Mouse (Mus musculus) monocyte, adult 2 months (primary cell): ENCODE measurements around the gene A630023A22Rik.

Experiments
- DNase-seq, 2 experiments: peaks; one replicate each; pipeline ENCODE4 v3.0.0; 2022; ENCODE audit warnings: low spot score in 2 of 2, low read depth in 1 of 2

Gene A630023A22Rik

DNA sequence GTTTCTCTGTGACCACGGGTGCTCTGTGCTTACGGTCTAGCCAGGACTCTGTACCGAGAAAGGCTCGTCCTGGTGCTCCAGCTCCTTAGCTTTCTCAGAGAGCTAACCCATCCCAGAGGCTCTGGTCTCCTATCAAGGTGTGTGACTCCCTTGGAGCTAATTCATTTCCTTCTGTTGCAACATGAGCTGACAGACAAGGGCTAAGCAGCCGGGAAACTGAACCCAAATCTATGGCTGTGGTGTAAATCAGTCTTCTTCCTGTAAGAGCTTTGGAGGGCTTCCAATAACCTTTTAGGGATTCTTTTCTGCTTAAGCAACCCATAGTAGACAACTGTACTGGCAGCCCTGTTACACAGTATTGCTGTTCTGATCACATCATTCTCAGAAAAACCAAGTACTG lies at the start of gene A630023A22Rik:
A630023A22Rik (minus strand) TSS at position 154 of the 400 bp plus-strand sequence.
- DNase-seq: no peak

DNA sequence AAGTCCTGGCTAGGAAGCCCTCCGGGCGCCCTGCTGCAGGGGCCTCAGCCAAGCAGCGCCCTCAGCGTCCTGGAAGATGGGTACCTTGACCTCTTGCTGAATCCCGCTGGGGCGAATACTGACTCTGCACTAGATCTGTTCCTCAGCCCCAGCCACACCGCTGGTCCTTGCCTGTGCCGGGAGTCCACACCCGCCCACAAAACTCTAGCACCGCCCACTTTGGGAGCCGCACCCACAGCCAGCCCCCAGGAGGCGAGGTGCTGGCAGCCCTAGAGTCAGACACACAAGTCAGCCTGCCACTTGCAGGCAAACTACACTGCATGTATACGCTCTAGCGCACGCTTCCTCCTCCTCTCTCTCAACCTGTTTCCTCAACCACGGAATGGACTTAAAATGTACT lies 49.8 kb upstream of the A630023A22Rik start, which contains the start of gene Npy4r:
Npy4r (minus strand) TSS at position 148 of the 400 bp plus-strand sequence.
- no peak for DNase-seq

DNA sequence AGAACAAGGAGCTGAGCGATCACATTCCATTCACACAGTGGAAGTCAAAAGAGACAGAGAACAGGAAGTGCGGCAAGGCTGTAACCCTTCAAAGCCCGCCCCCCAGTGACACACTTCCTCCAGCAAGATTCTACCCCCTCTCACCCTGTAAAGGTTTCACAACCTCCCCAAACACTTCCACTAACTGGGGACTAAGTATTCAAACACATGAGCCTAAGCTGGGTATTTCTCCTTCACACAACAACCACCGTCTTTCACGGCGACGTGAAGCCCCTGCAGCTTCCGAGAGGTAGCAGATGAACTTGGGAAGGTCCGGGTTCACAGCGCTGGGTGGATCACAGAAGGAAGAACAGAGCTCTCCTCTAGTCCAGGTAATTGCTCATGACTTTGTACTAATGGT lies 40.4 kb upstream of the A630023A22Rik start:
- DNase-seq: no peak

DNA sequence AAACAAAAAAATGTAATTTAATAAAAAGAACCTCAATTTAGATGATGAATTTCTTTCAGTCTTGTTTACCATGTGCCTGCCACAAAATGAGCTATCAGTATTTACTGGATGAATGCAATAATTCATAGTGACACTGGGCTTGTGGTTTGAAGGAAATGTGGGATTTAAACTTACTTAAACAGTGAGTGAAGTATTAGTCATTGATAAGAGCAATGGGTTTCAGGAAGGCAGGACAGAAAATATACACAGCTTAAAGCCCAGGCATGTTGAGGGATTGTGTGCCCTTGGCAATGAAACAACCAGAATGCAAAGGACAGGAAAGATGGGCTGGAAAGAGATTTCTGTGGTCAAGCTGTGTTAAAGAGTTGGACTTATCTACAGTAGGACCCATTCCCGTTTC lies 39.8 kb upstream of the A630023A22Rik start:
- no peak for DNase-seq

DNA sequence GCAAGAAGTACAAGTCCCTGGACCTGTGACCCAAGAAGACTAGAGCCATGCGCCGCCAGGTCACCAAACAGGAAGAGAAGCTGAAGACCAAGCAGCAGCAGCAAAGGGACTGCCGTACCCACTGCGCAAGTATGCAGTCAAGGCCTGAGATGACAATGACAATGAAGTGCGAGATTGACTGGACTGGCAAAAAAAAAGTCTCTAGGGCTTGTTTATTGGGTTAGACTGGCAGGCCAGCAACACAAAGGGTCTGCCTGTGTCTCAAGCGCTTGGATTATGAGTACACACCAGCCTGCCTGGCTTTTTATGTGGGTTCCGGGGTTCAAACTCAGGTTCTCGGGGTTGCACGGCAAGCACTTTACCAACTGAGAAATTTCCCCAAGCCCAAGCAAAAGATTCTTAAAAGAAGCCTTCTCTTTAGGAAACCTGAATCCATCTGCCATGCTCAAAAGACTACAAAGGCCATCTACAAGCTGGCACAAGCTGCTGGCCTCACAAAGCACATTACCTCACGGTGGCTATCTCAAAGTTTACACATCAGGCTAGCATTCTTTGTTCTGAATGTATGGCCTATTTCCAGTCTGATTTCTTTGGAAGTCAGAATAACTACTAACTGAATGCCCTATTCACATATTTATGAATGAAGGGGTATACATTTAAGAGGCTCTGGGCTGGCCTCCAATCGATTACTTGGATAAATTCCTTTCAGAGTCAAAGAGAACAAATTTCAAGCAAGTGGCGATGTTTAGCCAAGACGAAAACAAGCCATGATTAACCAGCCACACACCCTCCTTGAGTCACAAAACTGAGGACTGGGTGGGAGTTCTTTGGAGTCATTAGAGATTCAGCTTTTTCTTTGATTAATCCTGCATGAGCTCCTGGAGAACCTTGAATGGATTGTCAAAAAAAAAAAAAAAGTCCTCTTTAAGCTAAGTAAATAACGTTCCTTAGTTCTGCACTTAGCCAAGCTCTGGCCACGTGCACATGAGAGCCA lies 37.4 kb upstream of the A630023A22Rik start:
- DNase-seq: no peak

DNA sequence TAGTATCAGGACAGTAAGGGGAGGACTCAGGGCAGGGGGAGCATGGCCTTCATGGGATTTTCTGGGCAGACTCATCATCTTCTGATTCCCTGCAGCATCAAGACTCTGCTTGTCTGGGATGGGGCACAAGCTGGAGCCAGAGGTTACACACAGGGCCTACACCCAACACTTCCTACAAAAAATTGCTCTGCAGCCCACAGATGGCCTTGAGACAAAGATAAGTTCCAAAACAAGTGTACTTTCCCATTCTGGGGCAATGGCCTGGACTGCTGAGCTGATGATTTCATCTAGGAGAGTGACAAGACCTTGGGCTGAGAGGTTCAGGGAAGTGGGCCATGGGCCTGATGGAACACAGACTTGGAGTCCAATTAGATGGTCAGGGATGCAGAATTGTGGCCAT lies 32.8 kb upstream of the A630023A22Rik start:
- DNase-seq: no peak

DNA sequence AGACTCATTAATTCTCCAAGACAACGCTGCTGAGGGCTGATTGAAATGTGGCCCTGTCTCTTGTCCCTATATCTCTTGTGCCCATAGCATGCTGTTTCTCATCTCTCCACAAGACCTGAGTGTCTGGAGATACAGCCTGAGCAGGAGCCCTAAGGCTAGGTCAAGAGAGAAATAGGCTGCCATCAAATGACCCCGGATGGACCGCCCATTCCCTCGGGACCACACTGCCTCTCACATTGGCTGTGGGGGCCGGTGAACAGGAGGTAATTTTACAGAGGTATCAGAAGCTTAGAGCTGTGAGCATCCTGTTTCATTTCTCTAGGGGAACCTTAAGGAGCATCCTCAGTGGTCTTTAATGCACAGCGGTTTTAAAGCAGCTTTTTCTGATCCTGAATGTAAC lies 28.7 kb upstream of the A630023A22Rik start:
- no peak for DNase-seq

DNA sequence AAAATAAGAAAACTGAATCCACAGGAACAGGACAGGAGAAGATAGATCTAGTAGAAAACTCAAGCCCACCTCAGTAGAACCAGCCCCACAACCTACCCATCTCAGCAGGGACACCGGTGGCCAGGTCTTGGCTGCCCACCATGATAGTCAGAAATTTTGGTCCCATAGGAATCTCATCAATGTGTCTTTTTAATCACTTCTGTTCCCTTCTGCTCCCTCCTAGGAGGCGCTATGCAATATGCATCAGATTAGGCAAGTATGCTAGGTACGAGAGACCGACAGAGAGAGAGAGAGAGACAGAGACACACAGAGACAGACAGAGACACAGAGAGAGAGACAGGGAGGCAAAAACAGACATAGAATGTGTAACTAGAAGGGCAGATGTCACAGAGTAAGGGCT lies 19.1 kb upstream of the A630023A22Rik start:
- DNase-seq: no peak

DNA sequence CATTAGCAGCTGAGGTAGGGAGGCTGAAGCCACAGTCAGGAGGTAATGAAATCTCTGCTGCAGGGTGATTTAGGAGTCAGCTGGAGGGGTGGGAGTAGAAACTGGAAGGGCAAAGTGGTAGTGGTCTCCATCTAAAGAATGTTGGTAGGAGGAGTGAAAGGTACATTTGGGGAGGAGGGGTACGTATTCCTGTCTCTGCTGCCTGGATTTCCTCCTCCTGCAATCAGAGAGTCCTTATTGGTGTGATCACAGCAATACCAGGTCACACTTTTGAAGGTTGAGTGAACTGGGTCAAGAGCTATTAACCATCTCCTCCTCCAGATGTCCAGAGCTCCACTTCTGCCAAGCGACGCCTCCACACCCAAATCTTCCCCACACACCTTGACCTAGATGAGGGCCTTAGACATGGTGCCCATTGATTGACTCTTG lies 18.4 kb upstream of the A630023A22Rik start:
- no peak for DNase-seq

DNA sequence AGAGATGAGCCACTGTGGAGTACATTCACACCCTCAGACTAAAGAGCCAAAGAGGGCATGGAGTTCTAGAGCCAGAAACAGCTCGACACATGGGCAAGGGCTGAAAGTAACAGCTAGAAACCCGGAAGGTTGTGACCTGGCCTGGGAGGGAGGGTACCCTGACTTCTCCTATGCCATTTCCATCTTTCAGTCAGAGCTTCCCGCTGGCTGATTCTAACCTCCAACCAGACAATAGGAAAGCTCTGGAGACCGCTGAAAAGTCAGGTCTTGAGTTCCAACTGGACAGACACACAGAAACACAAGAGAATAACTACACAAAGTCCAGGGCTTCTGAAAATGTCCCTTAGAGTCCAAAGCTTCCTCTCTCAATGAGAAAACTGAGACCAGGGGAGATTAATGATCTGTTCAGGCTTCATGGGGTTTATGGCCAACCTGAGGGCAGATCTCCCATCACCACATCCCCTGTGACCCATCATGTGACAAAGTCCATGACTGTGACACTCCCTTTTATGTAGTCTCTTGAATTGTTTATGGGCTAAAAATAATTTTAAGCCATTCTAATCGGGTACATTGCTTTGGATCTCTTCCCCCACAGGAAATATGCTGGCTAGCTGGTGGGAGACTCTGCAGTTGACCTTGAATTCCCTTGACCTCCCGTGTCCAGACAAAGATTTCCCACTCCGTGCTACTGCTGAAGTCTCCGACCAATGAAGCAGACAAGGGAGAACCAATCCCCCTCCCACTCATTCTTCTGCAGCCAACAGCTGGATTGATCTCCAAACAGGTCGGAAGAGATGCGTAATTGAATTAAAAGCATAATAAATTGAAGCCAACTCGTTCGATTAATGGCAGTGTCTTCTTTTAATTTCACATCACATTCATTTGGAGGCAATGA lies 17.7 kb upstream of the A630023A22Rik start:
- DNase-seq: no peak

DNA sequence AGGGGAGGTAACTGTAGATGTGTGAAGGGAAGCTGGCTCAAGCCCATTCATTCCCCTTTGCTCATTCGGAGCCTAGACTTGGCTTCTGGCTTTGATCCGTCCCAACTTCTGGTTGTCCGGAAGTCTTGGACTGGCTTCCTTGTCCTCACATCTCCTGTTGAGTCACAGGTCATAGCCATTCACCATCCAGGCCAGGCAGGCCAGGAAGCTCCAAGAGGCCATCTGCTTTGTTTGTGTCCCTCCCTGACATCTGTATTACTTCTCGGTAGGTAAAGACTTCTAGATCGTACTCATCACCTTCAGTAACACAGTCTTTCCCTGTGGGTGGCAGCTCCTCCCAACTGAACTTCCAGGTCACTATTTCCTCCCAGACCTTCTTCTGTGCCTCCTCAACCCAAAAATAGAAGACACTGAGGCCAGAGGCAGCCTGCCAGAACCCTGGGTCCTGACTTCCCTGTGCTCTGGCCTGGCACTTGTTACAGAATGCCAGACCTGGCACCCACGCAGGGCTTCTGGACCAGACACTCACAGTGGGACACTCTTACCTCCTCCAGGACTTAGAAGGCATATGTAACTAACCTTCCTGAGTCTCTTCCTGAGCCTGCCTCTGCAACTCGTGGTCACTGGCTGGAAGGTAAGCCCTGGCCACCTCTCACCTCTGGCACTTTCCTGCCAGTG lies 16.6 kb upstream of the A630023A22Rik start:
- no peak for DNase-seq

DNA sequence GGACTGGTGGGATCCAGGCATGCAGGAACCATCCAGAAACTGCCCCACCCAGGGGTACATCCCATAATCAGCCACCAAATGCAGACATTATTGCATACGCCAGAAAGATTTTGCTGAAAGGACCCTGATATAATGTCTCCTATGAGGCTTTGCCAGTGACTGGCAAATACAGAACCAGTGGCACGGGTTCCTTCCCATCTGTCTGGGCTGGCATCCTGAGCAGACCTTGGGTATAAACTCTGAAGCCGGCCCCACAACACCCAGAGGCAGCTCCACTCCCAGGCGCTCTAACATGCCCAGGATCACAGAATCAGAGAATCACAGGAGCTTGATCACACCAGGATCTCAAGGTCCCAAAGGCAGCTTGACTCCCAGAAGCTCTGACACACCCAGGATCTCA lies 11.8 kb upstream of the A630023A22Rik start:
- DNase-seq: no peak

DNA sequence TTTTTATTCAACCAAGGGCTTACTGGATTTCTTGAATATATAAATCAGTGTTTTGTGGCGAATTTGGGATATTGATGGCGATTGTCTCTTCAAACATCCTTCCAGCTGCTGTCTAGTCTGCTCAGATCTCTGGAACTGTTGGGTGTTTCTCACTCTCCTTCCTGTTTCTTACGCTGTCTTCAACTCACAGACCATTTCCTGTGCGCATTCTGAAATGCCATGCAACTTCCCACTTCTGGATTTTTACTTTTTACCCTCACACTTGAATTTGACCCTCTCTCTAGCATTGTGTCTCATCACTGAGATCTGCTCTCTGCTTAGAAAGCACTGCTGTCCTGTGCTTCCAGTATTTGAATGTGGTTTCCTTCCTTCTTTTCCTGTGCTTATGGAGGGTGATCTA lies 5.0 kb upstream of the A630023A22Rik start:
- DNase-seq: no peak

DNA sequence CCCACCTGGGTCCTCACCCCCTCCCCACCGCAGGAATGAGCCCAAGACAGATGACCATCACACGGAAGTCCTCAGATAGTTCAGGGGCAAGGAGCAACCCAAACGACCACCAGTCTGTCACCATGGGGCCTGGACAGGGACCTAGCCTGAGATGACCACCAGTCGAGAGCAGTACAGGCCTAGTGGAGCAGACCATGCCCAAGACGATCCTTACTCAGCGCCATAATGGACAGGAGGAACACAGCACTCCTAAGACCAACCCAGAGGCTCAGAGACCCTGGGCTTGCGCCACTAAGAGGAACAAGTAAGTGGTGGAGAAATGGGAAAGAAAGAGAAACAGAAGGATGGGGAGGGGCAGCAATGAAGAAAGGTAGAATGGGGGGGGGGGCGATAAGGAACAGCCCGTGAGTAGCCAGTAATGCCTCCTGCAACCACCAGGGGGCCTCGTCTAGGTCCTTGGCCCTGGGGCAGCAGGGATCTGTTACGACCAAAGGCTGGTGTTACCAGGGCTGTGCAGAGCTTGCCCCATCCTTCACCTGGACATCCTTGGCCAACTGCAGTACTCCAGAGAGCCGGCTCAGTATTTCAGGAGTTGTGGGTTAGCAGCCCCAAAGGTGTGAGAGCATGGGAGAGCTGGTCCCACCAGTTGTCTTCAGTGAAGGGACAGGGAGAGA lies 4.0 kb upstream of the A630023A22Rik start:
- no peak for DNase-seq

DNA sequence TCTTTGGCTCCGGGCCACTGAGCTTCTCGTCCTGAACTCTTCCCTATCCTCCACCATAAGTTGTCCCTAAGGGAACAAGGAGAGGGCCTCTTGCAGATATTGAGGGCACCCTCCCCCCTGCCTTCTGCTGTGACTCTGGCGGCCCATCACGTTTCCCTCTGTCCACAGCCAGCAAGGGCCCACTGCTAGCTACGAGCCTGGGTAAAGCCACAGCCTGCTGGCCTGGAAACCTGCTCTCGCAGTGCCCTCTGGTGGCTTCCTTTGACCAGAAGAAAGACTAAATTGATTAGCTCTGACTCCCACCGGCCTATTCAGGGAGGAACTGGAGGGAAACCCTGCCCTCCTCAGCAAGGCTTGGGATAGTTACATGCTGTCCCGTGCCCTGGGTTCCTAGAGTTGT lies 2.3 kb upstream of the A630023A22Rik start:
- DNase-seq: no peak

DNA sequence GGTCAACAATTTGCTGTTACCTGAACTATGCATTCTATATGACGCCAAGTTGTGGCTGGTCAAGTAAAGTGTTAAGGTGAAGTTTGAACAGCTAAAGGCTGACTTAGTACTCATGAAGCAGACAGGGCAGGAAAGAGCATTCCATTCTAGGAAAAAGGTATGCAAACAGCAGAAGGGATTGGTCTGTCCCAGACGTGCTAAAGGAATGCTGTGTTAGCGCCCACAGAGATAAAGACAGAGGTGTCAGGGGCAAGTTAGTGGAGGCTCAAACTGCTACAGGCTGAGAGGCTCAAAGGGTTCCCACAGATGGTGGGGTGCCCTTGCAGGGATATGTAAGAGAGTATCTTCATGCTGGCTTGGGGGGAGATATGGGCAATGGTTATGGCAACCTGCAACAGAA lies 1.3 kb upstream of the A630023A22Rik start:
- no peak for DNase-seq

DNA sequence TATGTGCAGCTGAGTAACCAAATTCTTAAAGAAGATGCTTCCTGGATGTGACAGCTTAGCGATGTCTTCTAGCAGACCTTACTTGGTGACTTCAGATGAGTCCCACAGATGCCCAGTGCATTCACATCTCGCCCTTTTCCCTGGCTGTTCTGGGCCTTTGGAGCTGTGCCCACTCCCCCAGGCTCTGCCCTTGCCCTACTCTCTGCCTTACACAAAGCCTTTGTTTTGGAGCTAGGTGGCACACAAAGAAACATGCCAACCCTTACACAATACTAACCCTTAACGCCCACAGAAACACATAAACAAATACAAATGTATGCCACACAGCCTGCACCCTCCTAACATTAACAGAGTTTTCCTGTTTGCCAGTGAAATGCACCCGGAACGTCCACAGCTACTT lies 6.4 kb downstream of the A630023A22Rik start:
- no peak for DNase-seq

DNA sequence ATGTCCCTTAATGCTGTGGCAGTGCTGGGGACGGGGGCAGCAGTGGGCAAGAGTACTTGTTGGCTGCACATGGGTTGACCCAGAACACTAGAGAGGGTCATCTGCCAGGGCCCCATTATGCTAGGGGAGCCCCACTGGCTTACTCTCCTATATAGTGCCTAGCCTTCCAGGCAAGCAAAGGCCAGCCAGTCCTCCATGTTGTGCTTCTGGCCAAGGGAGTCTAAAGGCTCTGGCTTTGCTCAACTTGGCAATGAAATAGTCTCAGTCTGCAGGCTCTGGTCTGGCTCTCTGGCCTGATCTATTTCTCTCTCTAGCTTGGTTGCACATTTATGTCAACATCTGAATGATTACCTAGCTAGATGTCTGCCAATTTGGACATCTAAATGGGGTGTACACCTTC lies 9.7 kb downstream of the A630023A22Rik start:
- no peak for DNase-seq

DNA sequence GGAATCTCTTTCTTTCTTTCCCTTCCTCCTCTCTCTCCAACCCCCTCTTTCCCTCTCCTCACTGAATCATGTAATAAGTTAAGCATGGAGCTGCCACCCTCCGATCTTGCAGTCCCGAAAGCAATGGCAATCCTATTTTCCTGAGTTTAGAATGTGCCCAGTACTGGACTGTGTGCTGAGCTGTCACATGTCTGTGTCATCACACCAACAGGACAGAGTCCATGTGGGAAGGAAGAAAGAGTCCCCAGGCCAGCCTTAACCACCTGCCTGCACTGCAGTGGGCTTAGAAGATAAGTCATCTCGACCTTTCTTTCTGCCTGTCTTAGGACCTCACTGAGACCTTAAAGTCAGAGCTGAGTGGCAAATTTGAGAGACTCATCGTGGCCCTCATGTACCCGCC lies 11.1 kb downstream of the A630023A22Rik start:
- DNase-seq: no peak

DNA sequence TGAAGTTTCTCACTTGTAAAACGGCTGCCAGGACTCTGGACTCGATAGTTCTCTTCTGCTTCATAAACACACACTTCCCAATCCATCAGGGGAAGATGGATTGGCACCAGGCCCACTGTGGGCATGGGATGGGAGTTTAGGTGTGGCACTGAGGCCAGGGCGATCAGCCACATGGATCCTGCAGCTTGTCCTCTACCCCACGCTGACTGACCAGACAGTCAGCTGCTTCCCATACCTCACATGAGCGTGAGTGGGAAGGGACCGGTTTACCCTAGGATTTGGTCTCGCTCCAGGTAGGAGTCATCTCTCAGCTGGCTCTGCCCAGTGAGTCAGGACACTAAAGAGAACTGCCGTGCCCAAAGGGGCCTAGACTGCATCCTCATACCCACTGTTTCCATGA lies 12.8 kb downstream of the A630023A22Rik start:
- no peak for DNase-seq
